Mouse (Mus musculus) midbrain, embryonic 16.5 days (tissue): ENCODE measurements around the gene Pacsin1. TPM values are rescaled to one million over a fixed set of nuclear protein-coding genes. Genes with fewer than 3 reads are reported as not detected.

ENCODE experiments used
- ATAC-seq: fragments of 200-750 bp; cut with Nextera tagmentation; 2 replicates; pipeline ENCODE4 v1.8.0; 2017; ENCODE audit warnings: moderate TSS enrichment
- H3K27ac ChIP-seq: fragments of 300-500 bp; sonication (generic); 2 replicates; pipeline ENCODE4 v1.5.1; 2014; ENCODE audit warnings: mild to moderate bottlenecking, low read length, mixed read lengths
- H3K27me3 ChIP-seq: fragments of 300-500 bp; sonication (generic); 2 replicates; pipeline ENCODE4 v1.6.1; 2014; ENCODE audit warnings: low read depth, low read length, mixed read lengths; ENCODE audit not compliant: control insufficient read depth, insufficient read depth
- H3K36me3 ChIP-seq: fragments of 300-500 bp; sonication (generic); 2 replicates; pipeline ENCODE4 v1.6.1; 2014; ENCODE audit warnings: mild to moderate bottlenecking, low read length, moderate library complexity, mixed read lengths; ENCODE audit not compliant: control insufficient read depth, insufficient read depth
- H3K4me1 ChIP-seq: fragments of 300-500 bp; sonication (generic); 2 replicates; pipeline ENCODE4 v1.6.1; 2014; ENCODE audit warnings: mild to moderate bottlenecking, low read length, mixed read lengths; ENCODE audit not compliant: control insufficient read depth, insufficient read depth
- H3K4me2 ChIP-seq: fragments of 300-500 bp; sonication (generic); 2 replicates; pipeline ENCODE4 v1.6.1; 2014; ENCODE audit warnings: mild to moderate bottlenecking, low read length, mixed read lengths
- H3K4me3 ChIP-seq: fragments of 300-500 bp; sonication (generic); 2 replicates; pipeline ENCODE4 v1.5.1; 2014; ENCODE audit warnings: low read depth, mild to moderate bottlenecking, low read length, moderate library complexity, mixed read lengths
- H3K9ac ChIP-seq: fragments of 300-500 bp; sonication (generic); 2 replicates; pipeline ENCODE4 v1.6.1; 2014; ENCODE audit warnings: low read depth, low read length, mixed read lengths
- H3K9me3 ChIP-seq: fragments of 300-500 bp; sonication (generic); replicated peaks from 2 replicates; pipeline ENCODE4 v1.6.1; 2014; ENCODE audit warnings: mild to moderate bottlenecking, low read length, mixed read lengths; ENCODE audit not compliant: control insufficient read depth, poor library complexity, severe bottlenecking
- WGBS: fragments of 180-500 bp; shearing (Covaris S2); extraction: QIAGEN DNeasy Blood & Tissue Kit; methylation state at CpG from one replicate; pipeline ENCODE4 v1.1.7; 2014; 5-methylcytosine and 5-hydroxymethylcytosine counted together
- polyA plus RNA-seq: library from polyadenylated mRNA; unstranded; fragments of >200 nt; fragmentation: Nextera tagmentation; extraction: Ambion mirVana; gene quantifications from 2 replicates; pipeline ENCODE4 v1.2.1, GENCODE M21; 2015

The Pacsin1 gene
- polyA plus RNA-seq, 1 experiment from 2014 or later, result 67.7 TPM

DNA sequence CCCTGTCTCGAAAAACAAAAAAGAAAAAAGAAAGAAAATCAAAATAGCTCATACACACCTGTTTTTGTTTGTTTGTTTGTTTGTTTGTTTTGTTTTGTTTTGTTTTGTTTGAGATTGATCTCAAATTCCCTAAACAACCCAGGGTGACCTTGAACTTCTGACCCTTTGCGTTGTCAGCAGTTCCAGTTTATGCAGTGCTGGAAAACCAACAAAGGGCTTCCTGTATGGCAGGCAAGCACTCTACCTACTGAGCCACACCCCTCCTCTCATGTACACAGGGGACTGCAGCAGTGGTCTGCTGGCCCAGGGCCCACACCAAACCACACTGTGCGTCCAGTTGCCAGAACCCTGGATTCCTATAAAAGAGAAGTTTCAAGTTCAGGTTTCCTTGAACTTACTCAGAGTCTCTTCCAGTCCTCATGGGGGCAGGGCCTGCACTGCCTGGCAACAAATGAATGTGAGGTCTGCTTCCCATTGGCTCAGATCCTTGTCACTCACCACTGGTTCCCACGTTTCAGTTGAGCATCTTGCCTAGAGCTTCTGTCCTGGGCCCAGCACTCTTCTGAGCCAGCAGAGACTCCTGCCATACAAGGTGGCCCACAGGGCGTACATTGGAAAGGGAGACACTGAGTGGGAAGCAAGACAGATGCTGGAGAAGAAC is 48.8 kb downstream of the Pacsin1 start:
- 0 out of 2 replicates have a peak, but pooled peaks cover 4% of the 10 kb centered on the region for H3K27me3 ChIP-seq
- H3K9ac ChIP-seq, result no peak overlapping the region
- H3K4me3 ChIP-seq, result no peak overlapping the region
- H3K4me1 ChIP-seq, result peaks cover 9% of the 10 kb centered on the region
- no peak overlapping the region for H3K27ac ChIP-seq
- no peak overlapping the region for H3K4me2 ChIP-seq
- H3K9me3 ChIP-seq, result no peaks in the 10 kb centered on the region; the same call in 1 of the 2 replicates
- 65% methylated on average over 5 of the region's 5 CpGs for WGBS
- H3K36me3 ChIP-seq, result 0 out of 2 replicates have a peak, but pooled peaks cover 2% of the 10 kb centered on the region
- no peak for ATAC-seq

DNA sequence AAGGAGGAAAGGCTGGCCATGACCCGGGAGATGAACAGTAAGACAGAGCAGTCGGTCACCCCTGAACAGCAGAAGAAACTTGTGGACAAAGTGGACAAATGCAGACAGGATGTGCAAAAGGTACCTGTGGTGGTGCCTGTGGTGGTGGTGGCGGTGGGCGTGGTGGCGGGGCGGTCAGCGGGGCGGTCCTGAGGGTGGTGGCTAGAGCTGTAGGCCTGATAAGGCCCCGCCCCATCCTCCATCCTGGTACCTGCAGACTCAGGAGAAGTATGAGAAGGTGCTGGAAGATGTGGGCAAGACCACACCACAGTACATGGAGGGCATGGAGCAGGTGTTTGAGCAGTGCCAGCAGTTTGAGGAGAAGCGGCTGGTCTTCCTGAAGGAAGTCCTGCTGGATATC is 50.4 kb downstream of the Pacsin1 start:
- Histone ChIP-seq H3K9ac (no peak overlapping the region), H3K27me3 (0 out of 2 replicates have a peak, but pooled peaks cover 4% of the 10 kb centered on the region), H3K4me1 (peaks cover 9% of the 10 kb centered on the region), H3K4me2 (no peak overlapping the region), H3K4me3 (no peak overlapping the region), H3K9me3 (no peaks in the 10 kb centered on the region), H3K27ac (no peak overlapping the region), H3K36me3 (0 out of 2 replicates have a peak, but pooled peaks cover 2% of the 10 kb centered on the region)
- ATAC-seq, result no peak
- 39% methylated on average over 9 of the region's 10 CpGs for WGBS

DNA sequence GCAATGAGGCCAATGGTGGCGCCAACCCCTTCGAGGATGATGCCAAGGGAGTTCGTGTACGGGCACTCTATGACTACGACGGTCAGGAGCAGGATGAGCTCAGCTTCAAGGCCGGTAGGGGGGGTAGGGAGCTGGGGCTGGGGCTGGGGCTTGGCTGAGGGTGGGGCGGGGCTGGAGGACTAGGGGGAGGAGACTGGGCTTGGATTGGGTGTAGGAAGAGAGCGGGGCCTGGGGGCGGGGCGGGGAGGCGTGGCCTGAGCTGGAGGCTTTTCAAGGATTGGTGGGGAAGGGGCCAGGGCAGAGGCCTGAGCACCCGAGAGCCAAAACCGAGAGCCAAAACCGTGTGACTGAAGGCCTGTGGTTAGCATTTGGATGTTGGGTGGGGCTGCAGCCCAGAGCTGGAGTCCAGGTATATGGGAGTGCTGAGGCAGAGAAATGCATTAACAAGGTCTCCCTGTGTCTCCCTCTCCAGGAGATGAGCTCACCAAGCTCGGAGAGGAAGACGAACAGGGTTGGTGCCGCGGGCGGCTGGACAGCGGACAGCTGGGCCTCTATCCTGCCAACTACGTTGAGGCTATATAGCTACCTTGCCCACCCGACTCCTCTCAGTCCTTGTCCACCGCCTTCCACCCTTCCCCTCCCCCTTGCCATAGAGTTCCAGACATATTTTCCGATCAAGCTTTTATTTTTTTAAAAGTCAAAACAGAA is 52.8 kb downstream of the Pacsin1 start:
- ATAC-seq, result peak; percentile 66
- H3K9ac ChIP-seq, result peak overlapping the region; percentile 27; the same call in 1 of the 2 replicates
- peak overlapping the region; percentile 42 for H3K4me2 ChIP-seq
- no peak overlapping the region for H3K4me3 ChIP-seq
- H3K4me1 ChIP-seq, result no peaks in the 10 kb centered on the region
- H3K9me3 ChIP-seq, result no peaks in the 10 kb centered on the region
- no peak overlapping the region for H3K27ac ChIP-seq
- H3K27me3 ChIP-seq, result 0 out of 2 replicates have a peak, but pooled peaks cover 4% of the 10 kb centered on the region
- 5% methylated on average over 25 of the region's 25 CpGs for WGBS
- 0 out of 2 replicates have a peak, but pooled peaks cover 2% of the 10 kb centered on the region for H3K36me3 ChIP-seq

DNA sequence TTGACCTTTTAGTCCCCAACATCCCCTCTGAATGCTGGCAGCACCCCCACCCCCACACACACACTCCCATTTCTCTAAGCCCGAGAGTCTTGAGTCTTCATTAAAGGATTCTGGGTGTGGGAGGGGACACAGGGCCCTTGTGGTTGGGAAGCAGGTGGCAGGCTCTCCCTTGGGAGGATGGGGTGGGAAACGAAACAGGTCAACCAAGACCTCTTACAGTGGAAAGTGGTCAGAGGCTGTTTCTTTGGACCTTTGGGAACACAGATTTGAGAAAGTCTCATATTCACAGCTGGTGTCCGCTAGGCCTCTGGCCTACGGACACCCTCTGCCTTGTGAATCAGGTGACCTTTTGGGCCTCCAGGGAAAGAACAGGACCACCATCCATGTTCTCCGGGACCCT is 54.3 kb downstream of the Pacsin1 start:
- H3K9ac ChIP-seq, result no peak overlapping the region
- no peaks in the 10 kb centered on the region for H3K9me3 ChIP-seq
- H3K36me3 ChIP-seq, result 0 out of 2 replicates have a peak, but pooled peaks cover 2% of the 10 kb centered on the region
- peaks cover 4% of the 10 kb centered on the region; the same call in 1 of the 2 replicates for H3K27me3 ChIP-seq
- H3K4me2 ChIP-seq, result no peak overlapping the region
- no peak overlapping the region for H3K4me3 ChIP-seq
- H3K27ac ChIP-seq, result no peak overlapping the region
- 81% methylated on average over 5 of the region's 5 CpGs for WGBS
- H3K4me1 ChIP-seq, result no peaks in the 10 kb centered on the region
- ATAC-seq, result no peak

DNA sequence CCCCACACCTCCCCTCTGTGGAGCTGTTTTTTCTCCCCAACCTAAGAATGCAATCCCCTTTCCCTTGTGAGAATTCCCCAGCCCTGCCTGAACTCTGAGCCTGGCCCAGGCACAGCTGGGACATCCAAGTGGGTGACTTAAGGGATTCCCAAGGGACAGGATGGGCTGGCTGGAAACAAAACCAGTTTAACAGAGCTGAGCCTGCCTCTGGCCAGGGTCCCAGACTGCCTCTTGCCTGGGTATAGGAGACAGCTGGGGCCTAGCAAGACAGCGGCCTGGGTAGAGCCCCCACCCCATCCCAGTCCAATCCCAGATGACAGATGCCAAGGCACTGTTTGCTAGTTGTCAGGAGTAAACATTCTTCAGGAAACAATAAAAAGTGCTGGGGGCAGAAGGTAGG is 57.5 kb downstream of the Pacsin1 start:
- no peaks in the 10 kb centered on the region for H3K9me3 ChIP-seq
- peaks cover 4% of the 10 kb centered on the region for H3K4me1 ChIP-seq
- 53% methylated on average over 1 of the region's 1 CpGs for WGBS
- H3K9ac ChIP-seq, result no peak overlapping the region
- ATAC-seq, result no peak
- no peak overlapping the region for H3K4me3 ChIP-seq
- H3K4me2 ChIP-seq, result no peak overlapping the region
- H3K36me3 ChIP-seq, result no peaks in the 10 kb centered on the region
- H3K27ac ChIP-seq, result no peak overlapping the region
- H3K27me3 ChIP-seq, result no peaks in the 10 kb centered on the region; the same call in 1 of the 2 replicates

DNA sequence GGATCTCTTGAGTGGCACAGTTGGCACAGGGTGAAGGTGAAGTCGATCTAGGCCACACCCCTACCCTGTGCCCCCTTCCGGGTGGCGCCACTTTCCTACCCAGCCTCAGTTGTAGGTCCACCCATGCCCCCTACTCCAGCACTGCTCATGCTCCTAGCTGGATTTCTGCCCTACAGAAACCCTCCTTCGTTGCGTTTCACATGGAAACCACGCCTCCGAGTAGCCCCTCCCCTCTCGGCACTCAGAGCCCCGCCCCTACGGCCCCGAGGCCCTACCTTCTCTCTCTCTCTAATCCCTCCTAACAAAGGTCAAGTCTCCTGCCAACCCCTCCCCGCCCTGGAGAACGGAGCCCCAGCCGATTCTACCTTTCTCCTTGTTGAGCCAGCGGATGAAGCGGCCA is 61.5 kb downstream of the Pacsin1 start:
- peaks cover 10% of the 10 kb centered on the region for H3K4me1 ChIP-seq
- 3% methylated on average over 16 of the region's 16 CpGs for WGBS
- H3K27me3 ChIP-seq, result no peaks in the 10 kb centered on the region; the same call in 1 of the 2 replicates
- no peaks in the 10 kb centered on the region for H3K9me3 ChIP-seq
- peak; percentile 59 for ATAC-seq
- H3K4me2 ChIP-seq, result peak overlapping the region; percentile 59
- H3K36me3 ChIP-seq, result no peaks in the 10 kb centered on the region
- H3K9ac ChIP-seq, result peak overlapping the region; percentile 57
- H3K4me3 ChIP-seq, result peak overlapping the region; percentile 31
- no peak overlapping the region for H3K27ac ChIP-seq

DNA sequence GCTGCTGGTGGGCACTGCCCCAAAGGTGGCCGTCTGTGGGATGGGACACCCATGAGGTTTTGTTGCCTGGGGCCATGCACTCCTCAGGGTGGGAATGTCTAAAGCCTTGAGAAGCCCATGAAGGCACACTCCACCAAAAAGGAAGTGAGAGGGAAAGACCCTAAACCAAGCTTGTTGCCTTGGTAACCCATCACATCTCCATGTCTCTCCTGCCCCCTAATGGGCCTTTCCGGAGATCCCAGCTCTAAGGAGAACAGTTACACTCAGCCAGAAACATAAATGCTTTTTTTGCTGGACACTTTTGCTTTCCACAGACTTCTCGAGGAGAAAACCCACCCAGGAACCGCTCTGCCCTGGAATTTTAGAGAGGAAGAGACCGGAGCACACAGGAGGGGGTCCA is 62.9 kb downstream of the Pacsin1 start:
- Histone ChIP-seq H3K9me3 (no peaks in the 10 kb centered on the region), H3K9ac (peak overlapping the region; percentile 15; the same call in 1 of the 2 replicates), H3K4me1 (peaks cover 10% of the 10 kb centered on the region), H3K27me3 (no peaks in the 10 kb centered on the region; the same call in 1 of the 2 replicates), H3K36me3 (no peaks in the 10 kb centered on the region), H3K27ac (no peak overlapping the region), H3K4me2 (no peak overlapping the region), H3K4me3 (no peak overlapping the region)
- 54% methylated on average over 5 of the region's 5 CpGs for WGBS
- ATAC-seq, result no peak

DNA sequence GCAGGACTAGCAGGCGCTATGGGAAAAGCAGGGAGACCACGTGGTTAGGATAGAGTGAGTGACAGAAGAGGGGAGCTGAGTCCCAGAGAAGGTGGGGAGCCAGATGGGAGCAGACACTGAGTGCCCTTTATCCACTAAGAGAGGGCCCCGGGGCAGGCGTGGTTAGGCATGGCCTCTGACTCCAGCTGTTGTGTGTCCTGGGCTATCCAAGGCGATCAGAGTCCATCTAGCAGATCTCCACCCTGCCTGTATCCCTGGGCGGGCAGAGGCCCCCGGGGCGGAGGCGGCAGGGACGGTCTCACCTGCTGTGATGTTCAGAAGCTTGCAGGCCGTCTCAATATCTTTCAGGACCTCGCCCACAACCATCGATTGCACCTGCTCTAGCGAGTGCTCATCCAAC is 64.4 kb downstream of the Pacsin1 start:
- H3K27ac ChIP-seq, result no peak overlapping the region
- 73% methylated on average over 14 of the region's 14 CpGs for WGBS
- ATAC-seq, result no peak
- H3K9me3 ChIP-seq, result no peaks in the 10 kb centered on the region
- H3K9ac ChIP-seq, result no peak overlapping the region
- no peaks in the 10 kb centered on the region; the same call in 1 of the 2 replicates for H3K27me3 ChIP-seq
- no peaks in the 10 kb centered on the region for H3K36me3 ChIP-seq
- peaks cover 10% of the 10 kb centered on the region for H3K4me1 ChIP-seq
- H3K4me2 ChIP-seq, result no peak overlapping the region
- no peak overlapping the region for H3K4me3 ChIP-seq

DNA sequence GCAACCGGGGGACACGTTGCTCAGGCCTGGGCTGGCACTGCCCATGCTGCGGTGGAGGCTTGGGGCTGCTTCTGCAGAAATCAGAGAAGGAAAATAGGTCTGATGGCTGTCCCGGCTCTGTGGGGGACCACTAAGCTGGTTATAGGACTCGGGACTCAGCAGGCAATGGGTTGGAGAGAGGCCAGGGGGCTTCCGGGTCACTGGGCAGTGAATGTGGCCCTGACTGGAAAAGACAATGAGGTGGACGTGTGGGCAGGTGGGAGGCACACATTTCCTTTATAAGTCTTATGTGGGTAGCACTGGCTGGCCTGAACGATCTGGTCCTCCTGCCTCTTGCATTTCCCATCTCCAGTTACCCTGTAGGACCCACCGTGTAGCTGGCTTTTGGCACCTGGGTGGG is 65.0 kb downstream of the Pacsin1 start:
- no peak overlapping the region for H3K27ac ChIP-seq
- no peak for ATAC-seq
- no peak overlapping the region for H3K4me2 ChIP-seq
- H3K4me3 ChIP-seq, result no peak overlapping the region
- H3K27me3 ChIP-seq, result no peaks in the 10 kb centered on the region
- H3K4me1 ChIP-seq, result peaks cover 10% of the 10 kb centered on the region
- no peaks in the 10 kb centered on the region for H3K9me3 ChIP-seq
- 34% methylated on average over 9 of the region's 9 CpGs for WGBS
- H3K36me3 ChIP-seq, result no peaks in the 10 kb centered on the region
- no peak overlapping the region for H3K9ac ChIP-seq
